Mouse (Mus musculus) kidney, adult 2 months (tissue): ENCODE results near the gene Ncoa1.

Experiments
- CTCF ChIP-seq: fragments of 200-500 bp; conservative IDR thresholded peaks from 2 replicates; pipeline ENCODE4 v1.5.1; 2011; ENCODE audit warnings: low read depth, mild to moderate bottlenecking, control low read depth, low read length, moderate library complexity, mixed read lengths; ENCODE audit not compliant: insufficient read depth, insufficient read length
- POLR2A ChIP-seq: fragments of 200-500 bp; IDR thresholded peaks from one replicate; pipeline ENCODE4 v1.6.1; 2011; ENCODE audit warnings: low read depth, low read length, control low read depth

GRCm38 (mm10) chr12:4480250-4480649 is 3.3 kb upstream of the Ncoa1 start:
- no peak for TF ChIP-seq CTCF
- TF ChIP-seq POLR2A = no peak
